Mouse (Mus musculus): ENCODE data around the gene Camkmt.

The Camkmt gene

DNA sequence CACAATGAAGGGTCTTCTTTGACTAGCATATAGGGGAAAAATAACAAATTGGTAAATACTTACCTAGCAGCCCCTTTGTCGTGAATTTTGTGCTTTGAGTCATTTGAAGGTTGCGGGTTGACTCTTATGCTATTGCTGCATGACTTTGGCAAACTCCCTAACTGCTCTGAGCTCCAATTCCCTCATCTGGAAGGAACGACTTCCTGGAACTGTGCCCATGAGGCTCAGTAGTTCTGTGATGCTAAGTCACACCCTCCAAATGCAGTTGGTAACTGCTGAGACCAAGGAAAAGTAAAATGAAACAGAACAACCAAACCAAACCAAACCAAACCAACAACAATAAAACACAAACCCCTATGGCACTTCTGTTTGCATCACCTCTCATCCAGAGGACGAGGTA, 403.2 kb downstream of the Camkmt start:
- no peak for DNase-seq (ENCODE audit: low spot score in 2 of 2)

DNA sequence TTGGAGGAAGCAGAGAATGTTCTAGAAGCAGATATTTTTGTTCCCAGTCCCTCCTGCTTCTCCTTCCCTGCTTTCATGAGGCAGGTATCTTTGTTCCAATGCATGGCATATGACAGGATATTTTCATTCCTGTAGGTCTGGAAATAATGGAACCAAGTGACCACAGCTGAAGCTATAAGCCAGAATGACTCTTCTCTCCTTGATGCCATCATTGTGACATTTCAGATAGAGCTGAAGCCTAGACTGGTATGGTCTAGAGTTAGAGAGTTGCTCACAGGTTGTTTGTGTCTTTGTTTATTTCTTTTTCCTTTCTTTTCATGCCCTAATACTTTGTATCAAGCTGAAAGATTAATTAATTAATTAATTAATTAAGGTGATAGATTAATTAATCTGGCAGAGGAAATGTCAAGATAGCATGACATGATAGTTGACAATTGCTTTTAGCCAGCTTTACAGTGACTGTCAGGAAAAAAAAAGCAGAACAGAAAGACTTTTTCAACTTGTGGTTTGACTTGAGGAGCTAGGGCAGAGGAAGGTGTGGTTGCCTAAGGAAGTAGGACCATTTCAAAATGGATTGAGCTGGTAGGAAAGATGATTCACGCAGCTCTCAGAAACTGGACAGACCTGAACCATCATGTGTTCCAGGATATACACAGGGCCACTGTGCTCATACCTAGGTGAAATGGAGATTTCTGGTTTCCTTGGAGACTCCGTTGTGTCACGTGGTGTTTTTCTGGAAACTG, 404.8 kb downstream of the Camkmt start:
- no peak for DNase-seq (ENCODE audit: low spot score in 2 of 2)

DNA sequence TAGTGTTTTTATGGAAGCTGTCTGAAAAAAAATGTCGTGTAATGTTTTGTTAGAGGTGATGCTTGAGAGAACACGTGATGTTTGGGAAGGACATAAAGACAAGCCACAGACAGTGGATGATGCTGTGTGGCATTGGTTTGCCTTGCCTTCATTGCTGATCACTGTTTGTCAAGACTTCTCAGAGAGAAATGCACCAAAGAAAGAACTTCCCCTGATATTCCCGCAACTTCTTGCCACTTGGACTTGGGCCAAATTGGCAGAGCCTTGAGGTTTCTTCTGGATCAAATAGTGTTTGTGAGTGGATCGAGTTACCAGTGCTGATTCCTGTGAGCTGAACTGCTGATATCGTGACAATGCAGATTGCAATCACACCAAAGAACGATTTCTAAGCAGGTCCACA, 405.5 kb downstream of the Camkmt start:
- DNase-seq (ENCODE audit: low spot score in 2 of 2): no peak

DNA sequence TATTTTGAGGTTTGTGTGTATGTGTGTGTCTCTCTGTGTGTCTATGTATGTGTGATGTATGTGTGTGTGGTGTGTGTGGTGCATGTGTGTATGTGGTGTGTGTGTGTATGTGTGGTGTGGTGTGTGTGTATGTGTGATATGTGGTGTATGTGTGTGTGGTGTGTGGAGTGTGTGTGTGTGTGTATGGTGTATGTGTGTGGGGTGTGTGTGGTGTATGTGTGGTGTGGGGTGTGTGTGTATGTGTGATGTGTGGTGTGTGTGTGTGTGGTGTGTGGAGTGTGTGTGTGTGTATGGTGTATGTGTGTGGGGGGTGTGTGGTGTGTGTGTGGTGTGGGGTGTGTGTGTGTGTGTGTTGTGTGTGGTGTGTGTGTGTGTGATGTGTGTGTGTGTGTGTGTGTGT, 414.5 kb downstream of the Camkmt start:
- DNase-seq (ENCODE audit: low spot score in 2 of 2): no peak

DNA sequence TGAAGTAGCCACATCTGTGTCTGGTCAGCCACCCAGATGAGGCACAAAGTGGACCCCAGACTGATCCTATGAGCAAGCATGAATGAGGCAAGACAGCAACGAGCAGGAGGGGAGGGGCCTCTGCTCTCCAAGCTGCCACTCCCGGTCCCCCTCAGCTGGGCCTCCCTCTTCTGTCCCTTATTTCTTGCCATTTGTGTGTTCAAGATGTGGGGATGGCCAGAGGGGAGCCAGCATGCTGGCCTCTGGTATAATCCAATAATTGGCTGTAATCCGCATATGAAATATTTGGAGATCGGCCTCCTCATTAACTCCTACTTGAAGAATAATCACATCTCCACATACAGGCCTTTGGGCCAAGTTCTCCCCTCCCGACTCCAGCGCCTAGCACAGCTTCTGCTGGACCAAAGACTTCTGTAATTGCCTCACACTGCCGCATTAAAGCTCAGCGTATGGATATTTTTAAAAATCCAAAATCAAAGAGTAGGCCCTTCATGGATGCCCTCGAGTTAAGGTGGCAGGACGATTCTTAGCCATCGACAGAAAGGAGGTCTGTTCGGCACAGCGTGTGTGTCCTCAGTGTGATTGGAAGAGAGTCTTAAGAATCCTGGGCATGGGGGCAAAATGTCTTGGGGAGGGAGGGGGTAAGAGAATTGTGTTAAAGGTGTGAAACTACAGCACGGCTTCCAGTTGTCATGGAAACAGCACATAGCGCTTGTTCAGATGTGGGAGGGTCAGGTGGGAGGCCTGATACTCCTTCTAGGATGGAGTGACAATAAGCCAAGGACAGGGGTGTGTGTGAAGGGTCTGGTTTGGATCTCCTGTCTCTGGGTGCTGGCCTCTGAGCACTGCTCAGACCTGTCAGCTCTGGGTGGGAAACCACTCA, 416.1 kb downstream of the Camkmt start:
- no peak for DNase-seq (ENCODE audit: low spot score in 2 of 2)

DNA sequence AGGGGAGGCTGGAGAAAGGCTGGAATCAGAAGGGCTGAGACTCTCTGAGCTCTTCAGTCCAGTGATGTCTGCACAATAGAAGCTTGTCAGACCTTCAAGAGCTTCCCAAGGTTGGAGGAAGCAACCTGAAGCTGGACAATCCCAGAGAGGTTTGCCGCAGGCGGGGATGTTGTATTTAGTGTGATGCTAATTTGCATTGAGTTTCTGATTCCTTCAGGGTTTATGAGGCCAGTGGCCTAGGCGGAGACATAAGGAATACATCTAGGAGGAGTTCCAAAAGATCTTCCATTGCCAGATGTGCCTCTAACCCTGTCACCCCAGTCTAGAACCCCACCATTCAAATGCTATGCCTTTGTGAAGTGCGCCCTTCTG, 416.7 kb downstream of the Camkmt start:
- no peak for DNase-seq (ENCODE audit: low spot score in 2 of 2)
